ENCODE assay signal across 8 mouse cellular contexts in the genomic region with DNA sequence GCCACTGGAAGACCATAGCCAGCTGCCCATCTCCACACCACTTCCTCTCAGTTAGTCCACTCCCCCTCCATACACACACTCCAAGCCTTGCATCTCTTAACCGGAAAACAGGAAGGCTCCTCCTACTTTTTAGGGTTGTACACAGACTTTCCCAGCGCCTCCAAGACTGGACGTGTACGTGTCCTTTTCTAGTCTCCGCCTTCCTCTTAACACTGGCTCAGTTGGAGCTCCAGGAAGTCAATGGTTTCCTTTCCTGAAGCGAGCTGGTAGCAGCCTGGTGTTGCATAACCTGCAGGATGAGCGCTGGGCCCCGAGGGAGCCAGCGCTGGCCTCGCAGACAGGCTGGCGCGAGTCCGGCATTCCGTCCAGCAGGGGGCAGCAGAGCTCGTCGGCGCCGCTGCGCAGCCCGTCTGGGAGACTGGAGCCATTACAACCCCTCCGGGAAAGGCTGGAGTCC.
DNase-seq lines count a peak whose midpoint lies in the region; ATAC-seq lines count a peak whose summit lies in the region.

No protein-coding gene starts in this region.

- peak; percentile 94 for ATAC-seq in intestine, embryonic 14.5 days (replicated peaks; ENCODE audit: low FRiP score, low TSS enrichment, low read depth)
- peak; percentile 93 for ATAC-seq in megakaryocyte progenitor cell, adult 5-6 weeks (replicated peaks; ENCODE audit: poor library complexity)

- peak overlapping the region; percentile 39 for H3K4me2 ChIP-seq in intestine, embryonic 14.5 days (ENCODE audit: low read length)

- H3K36me3 ChIP-seq in intestine, embryonic 14.5 days (ENCODE audit: control insufficient read depth, insufficient read depth, low read length), result no peaks in the 10 kb centered on the region

- intact Hi-C loops in gastrocnemius, postnatal 36 days (cut with DNase I), result loop anchor here (2.0 to 5.0 kb wide), 3 partner anchors 125 to 339 kb away; no protein-coding TSS in a partner anchor
- intact Hi-C loops in left cerebral cortex, postnatal 10 days (cut with DNase I), result loop anchor here (2.0 to 5.0 kb wide), 3 partner anchors 125 to 261 kb away; partner anchors contain the start of gene Mbnl2

- H3K4me1 ChIP-seq in intestine, embryonic 14.5 days (replicated peaks; ENCODE audit: control insufficient read depth, insufficient read depth, low read length), result peaks cover 6% of the 10 kb centered on the region; the same call in 1 of the 2 replicates

- H3K27ac ChIP-seq in intestine, embryonic 14.5 days (ENCODE audit: low read depth), result peak overlapping the region; percentile 81

- 1% methylated on average over 21 of the region's 21 CpGs for WGBS in intestine, embryonic 14.5 days

- H3K27me3 ChIP-seq in intestine, embryonic 14.5 days (replicated peaks; ENCODE audit: control insufficient read depth, insufficient read depth, low read length), result no peaks in the 10 kb centered on the region

- H3K4me3 ChIP-seq in intestine, embryonic 14.5 days (ENCODE audit: low read depth, low read length), result peak overlapping the region; percentile 12

- H3K9me3 ChIP-seq in intestine, embryonic 14.5 days (ENCODE audit: control insufficient read depth, low read length), result no peaks in the 10 kb centered on the region

- no peak overlapping the region; the same call in 1 of the 2 replicates for H3K9ac ChIP-seq in intestine, embryonic 14.5 days (ENCODE audit: low read length)

- peak; percentile 87 for DNase-seq in adrenal gland, adult 8-10 months
- DNase-seq in embryo, embryonic 11.5 days (ENCODE audit: low read depth, low spot score), result peak; percentile 83
- DNase-seq in gastrocnemius, postnatal 36 days, result peak; percentile 92 to 94
- DNase-seq in intestine, embryonic 14.5 days (ENCODE audit: low spot score), result peak; percentile 98
- DNase-seq in left cerebral cortex, postnatal 10 days (ENCODE audit: extremely low spot score in 1 of 2, low spot score in 2 of 2), result peak; percentile 79 to 94
- peak; percentile 88 to 92 for DNase-seq in right cerebral cortex, postnatal 10 days (ENCODE audit: low spot score in 2 of 2)
- DNase-seq in urinary bladder, postnatal 25 days (ENCODE audit: low spot score), result peak; percentile 97

Comparison
In these comparisons a context has a peak if more than half of its experiments do, and no peak if none do; other contexts are left out.
1. Peak in every context shown above with its lines: DNase-seq, ATAC-seq, H3K4me3 ChIP-seq and H3K27ac ChIP-seq.